Mouse (Mus musculus) heart, postnatal 0 days (tissue): ENCODE measurements at regions not wholly inside any gene's neighbourhood (a gene's known extent, or its start where the extent isn't known, plus 50 kb on each side); places are given as distances from the start of the nearest gene placed in this dataset.

Source experiments
- ATAC-seq: fragments of 200-750 bp; cut with Nextera tagmentation; 2 replicates; pipeline ENCODE4 v1.8.0; 2017; ENCODE audit warnings: low read depth, moderate number of reproducible peaks, moderate library complexity; ENCODE audit not compliant: insufficient read depth
- DNase-seq: peaks from one replicate; pipeline ENCODE4 v3.0.0-alpha.2; 2016; ENCODE audit warnings: low spot score
- H3K27ac ChIP-seq: fragments of 300-500 bp; sonication (generic); 2 replicates; pipeline ENCODE4 v1.5.1; 2014; ENCODE audit warnings: low read depth, mild to moderate bottlenecking
- H3K27me3 ChIP-seq: fragments of 300-500 bp; sonication (generic); 2 replicates; pipeline ENCODE4 v1.6.1; 2014; ENCODE audit warnings: low read length, mixed read lengths; ENCODE audit not compliant: control insufficient read depth, insufficient read depth
- H3K36me3 ChIP-seq: fragments of 300-500 bp; sonication (generic); replicated peaks from 2 replicates; pipeline ENCODE4 v1.6.1; 2014; ENCODE audit warnings: low read length, mixed read lengths; ENCODE audit not compliant: control insufficient read depth, insufficient read depth
- H3K4me1 ChIP-seq: fragments of 300-500 bp; sonication (generic); 2 replicates; pipeline ENCODE4 v1.6.1; 2014; ENCODE audit warnings: antibody characterized with exemption; ENCODE audit not compliant: control insufficient read depth, insufficient read depth
- H3K4me2 ChIP-seq: fragments of 300-500 bp; sonication (generic); 2 replicates; pipeline ENCODE4 v1.6.1; 2014; ENCODE audit warnings: low read depth, mild to moderate bottlenecking, low read length, moderate library complexity
- H3K4me3 ChIP-seq: fragments of 300-500 bp; sonication (generic); 2 replicates; pipeline ENCODE4 v1.5.1; 2014; ENCODE audit warnings: low read depth, low read length
- H3K9ac ChIP-seq: fragments of 300-500 bp; sonication (generic); replicated peaks from 2 replicates; pipeline ENCODE4 v1.6.1; 2014; ENCODE audit warnings: low read depth, low read length, mixed read lengths
- H3K9me3 ChIP-seq: fragments of 300-500 bp; sonication (generic); replicated peaks from 2 replicates; pipeline ENCODE4 v1.6.1; 2016; ENCODE audit warnings: low read length; ENCODE audit not compliant: control insufficient read depth
- CTCF ChIP-seq: IDR thresholded peaks from 2 replicates; pipeline ENCODE4 v1.5.1; 2016; ENCODE audit warnings: antibody characterized with exemption, control low read depth, low read depth
- EP300 ChIP-seq: IDR thresholded peaks from 2 replicates; pipeline ENCODE4 v1.6.1; 2016; ENCODE audit warnings: antibody characterized with exemption, low read depth
- WGBS: fragments of 180-500 bp; shearing (Covaris S2); extraction: QIAGEN DNeasy Blood & Tissue Kit; methylation state at CpG from one replicate; pipeline ENCODE4 v1.1.7; 2014; 5-methylcytosine and 5-hydroxymethylcytosine counted together

DNA sequence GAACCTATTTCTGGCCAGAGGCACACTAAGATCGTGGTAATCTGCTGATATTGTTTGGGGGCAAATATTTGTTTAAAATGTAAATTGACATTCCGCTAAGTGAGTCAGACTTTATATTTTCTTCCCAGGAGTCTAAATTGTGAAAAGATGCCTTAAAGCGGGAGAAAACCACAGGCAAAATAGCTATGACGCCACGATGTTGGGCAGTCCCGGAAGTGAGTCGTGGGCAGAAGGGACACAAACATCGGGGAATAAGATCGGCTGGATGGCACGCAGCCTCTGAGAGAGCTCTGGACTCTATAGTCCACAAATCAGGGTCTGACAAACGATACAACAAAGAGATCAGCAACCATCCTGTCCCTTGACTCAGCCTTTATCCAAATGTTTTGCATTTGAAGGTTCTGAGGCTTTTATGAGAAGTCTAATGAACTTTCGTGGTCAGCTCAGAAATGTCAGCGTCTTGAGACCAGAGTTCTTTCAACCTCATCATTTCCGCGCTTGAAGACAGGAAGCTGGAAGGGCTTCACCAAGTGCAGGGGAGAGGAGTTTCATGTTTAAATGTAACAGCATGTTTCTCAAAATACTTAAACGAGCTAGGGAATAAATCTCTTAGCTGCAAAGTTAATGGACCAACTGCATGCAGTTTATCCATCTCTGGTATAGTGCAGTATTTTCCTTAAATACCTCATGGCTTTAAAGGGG, 472.2 kb upstream of the Intu start:
- no peak for ATAC-seq
- Histone ChIP-seq H3K27ac (no peak overlapping the region), H3K27me3 (no peaks in the 10 kb centered on the region), H3K4me1 (no peaks in the 10 kb centered on the region), H3K36me3 (no peaks in the 10 kb centered on the region), H3K4me3 (no peak overlapping the region), H3K4me2 (no peak overlapping the region), H3K9ac (no peak overlapping the region), H3K9me3 (no peaks in the 10 kb centered on the region)
- no peak for TF ChIP-seq CTCF
- TF ChIP-seq EP300: no peak
- DNase-seq: no peak
- WGBS: 77% methylated on average over 16 of the region's 16 CpGs

DNA sequence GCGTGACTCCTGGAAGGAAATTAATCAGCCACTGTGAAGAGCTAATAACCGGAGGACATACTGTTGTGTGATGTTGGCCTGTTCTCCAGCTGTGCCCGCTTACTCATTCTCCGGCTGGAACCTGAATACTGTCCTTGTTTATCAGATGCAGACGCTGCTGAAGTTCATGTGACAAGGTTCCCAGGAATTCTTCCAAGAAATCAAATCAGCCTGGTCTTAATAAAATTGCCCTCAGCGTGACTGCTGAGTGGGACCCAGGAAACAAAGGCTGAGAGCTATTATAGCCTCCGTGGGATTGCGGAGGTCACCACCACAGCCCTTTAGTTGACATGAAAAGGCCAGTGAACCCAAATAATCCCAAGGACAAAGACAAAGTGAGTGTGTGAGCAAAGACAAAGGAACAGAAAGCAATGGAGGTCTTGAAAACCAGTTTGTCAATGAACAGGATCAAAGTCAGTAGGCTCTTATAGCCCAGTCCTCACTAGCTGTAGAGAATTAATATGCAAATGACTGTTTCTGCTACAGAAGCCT, 460.9 kb upstream of the Intu start:
- no peak for TF ChIP-seq CTCF
- no peak for TF ChIP-seq EP300
- H3K9me3 ChIP-seq: no peaks in the 10 kb centered on the region
- H3K36me3 ChIP-seq: no peaks in the 10 kb centered on the region
- no peaks in the 10 kb centered on the region for H3K27me3 ChIP-seq
- no peak overlapping the region for H3K4me3 ChIP-seq
- H3K9ac ChIP-seq: no peak overlapping the region
- 60% methylated on average over 8 of the region's 8 CpGs for WGBS
- no peak overlapping the region for H3K4me2 ChIP-seq
- ATAC-seq (no peak), DNase-seq (no peak)
- H3K4me1 ChIP-seq: no peaks in the 10 kb centered on the region
- H3K27ac ChIP-seq: no peak overlapping the region

DNA sequence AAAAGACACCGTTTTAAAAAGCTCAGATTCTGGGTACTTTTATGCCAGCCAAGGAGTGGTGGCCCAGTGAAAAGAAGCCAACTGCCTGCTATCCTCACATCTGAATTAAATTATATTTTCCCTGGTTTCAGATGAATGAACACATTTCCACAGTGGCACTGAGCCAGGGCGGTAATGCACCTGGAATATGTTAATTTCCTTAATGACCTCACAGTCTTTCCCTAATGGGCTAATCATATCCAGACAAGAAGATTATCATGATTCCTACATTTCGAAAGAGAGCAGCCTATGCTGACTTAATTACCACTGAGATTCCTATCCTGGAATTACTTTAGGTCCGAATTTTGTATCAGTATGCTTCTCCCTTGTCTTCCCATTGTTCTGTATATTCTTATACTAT, 454.3 kb upstream of the Intu start:
- Histone ChIP-seq H3K36me3 (no peaks in the 10 kb centered on the region), H3K9ac (no peak overlapping the region), H3K9me3 (no peaks in the 10 kb centered on the region), H3K4me1 (no peaks in the 10 kb centered on the region), H3K4me3 (no peak overlapping the region), H3K4me2 (no peak overlapping the region), H3K27me3 (no peaks in the 10 kb centered on the region), H3K27ac (no peak overlapping the region)
- 74% methylated on average over 4 of the region's 4 CpGs for WGBS
- TF ChIP-seq CTCF (no peak), EP300 (no peak)
- no peak for DNase-seq
- ATAC-seq: no peak

DNA sequence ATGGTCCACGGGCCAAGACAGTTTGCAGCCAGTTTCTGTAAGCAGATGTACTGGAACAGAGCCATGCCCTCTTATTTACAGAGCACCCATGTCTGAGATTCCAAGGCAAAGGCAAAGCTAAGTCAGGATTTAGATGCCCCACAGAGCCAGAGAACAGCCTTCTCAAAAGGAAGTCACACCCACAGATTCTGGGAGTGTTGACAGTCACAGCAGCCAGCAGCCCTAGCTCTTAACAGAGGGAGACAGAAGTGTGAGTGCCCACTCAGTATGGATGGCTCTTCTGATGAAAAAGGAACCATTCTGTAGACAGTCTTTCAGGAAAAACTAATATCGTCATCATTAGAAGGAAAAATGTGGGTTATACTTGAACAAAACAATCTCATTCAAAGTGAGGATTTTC, 446.0 kb upstream of the Intu start:
- Histone ChIP-seq H3K27ac (no peak overlapping the region), H3K4me1 (no peaks in the 10 kb centered on the region), H3K36me3 (no peaks in the 10 kb centered on the region), H3K27me3 (no peaks in the 10 kb centered on the region), H3K4me3 (no peak overlapping the region), H3K9ac (no peak overlapping the region), H3K4me2 (no peak overlapping the region), H3K9me3 (no peaks in the 10 kb centered on the region)
- ATAC-seq (no peak), DNase-seq (no peak)
- WGBS: 65% methylated on average over 2 of the region's 2 CpGs
- TF ChIP-seq EP300 (no peak), CTCF (no peak)

DNA sequence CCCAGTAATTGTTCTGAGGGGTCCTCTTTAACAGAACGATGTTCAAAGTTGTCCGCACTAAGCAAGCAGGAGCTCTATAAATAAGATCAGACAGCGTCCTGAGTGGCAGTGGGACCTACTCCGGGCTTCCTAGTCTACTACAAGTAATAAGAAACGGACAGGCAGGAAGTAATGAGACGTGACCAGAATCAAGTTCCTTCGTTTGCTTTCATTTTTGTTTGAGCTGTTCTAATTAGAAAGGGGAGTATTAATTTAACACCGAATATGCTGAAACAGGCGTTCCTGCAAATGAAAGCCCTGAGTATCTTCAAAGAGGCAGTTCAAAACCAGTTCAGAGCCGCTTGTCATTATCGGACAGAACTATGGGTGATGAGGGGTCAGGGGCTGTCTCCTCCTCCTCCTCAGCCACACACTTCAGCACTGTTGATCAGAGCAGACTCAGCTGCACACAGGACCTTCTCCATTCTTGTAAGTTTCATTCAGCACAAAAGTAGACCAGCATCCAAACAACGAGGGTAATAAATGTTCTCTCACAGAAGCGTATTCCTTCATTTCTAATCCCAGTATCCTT, 439.2 kb upstream of the Intu start:
- TF ChIP-seq CTCF (no peak), EP300 (no peak)
- WGBS: 71% methylated on average over 13 of the region's 13 CpGs
- Histone ChIP-seq H3K27me3 (no peaks in the 10 kb centered on the region), H3K9me3 (no peaks in the 10 kb centered on the region), H3K4me3 (no peak overlapping the region), H3K4me2 (no peak overlapping the region), H3K27ac (no peak overlapping the region), H3K9ac (no peak overlapping the region), H3K36me3 (no peaks in the 10 kb centered on the region), H3K4me1 (no peaks in the 10 kb centered on the region)
- DNase-seq (no peak), ATAC-seq (no peak)
